Mouse (Mus musculus): ENCODE measurements around the gene Wdr25.

Gene Wdr25

DNA sequence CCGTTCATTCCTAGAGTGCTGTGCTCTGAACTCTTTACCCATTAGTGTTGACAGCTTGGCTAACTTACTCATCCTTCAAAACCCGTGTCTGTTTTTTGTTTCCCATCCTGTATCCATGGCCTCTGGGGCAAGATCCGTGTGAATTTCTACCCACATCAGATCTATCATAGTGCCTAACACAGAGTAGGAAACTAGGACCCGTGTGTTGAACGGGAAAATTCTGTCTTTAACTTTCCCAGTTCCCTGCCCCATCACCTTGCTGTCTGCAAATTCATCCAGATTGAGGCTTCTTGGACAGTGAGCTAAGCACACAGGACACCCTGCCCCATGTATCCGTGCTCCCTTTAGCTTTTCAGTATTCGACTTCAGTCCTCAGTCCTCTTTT lies 993 bp downstream of the Wdr25 start:
- DNase-seq (ENCODE audit: low read depth in 1 of 2, low spot score in 2 of 2): no peak

DNA sequence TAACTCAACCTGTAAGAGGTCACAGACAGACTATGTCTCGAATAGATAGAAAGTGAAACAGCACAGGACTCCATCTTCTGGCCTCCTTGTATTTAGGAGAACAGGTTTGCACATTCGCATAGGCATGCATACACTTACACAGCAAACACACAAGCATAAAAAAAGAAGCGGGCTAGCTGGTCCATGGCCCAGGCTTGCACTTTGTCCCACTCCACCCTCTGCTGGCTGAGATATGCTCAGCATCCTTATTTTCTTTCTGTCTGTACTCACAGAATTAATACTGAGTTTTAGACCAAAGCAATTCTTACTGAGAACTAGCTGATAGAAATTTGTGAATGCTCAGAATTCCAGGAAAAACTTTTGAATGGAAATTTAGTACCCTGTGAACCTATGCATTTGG lies 2.6 kb downstream of the Wdr25 start:
- no peak for DNase-seq (ENCODE audit: low read depth in 1 of 2, low spot score in 2 of 2)

GRCm38 (mm10) chr12:108901346-108901745 lies 7.9 kb downstream of the Wdr25 start:
- DNase-seq (ENCODE audit: low read depth in 1 of 2, low spot score in 2 of 2): no peak

DNA sequence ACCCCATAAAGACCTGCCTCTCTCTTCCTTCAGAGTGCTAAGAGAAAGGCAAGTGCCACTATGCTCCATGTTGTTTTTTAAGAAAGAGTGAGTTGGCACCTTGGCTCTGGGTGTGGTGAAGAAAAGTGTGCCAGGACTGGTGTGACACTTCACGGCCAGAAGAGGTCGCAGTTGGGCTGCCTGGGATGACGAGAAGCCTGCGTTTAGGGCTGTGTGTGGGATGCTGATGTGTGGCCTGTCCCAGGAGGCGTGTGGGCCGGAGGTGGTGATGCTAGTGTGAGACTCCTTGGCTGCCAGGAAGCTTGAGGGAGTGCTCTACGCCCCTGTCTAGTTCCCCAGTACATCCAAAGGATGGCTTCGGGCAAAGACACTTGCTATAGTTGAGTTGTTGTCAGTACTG lies 9.5 kb downstream of the Wdr25 start:
- DNase-seq (ENCODE audit: low read depth in 1 of 2, low spot score in 2 of 2): no peak

GRCm38 (mm10) chr12:108903600-108904275 lies 10.3 kb downstream of the Wdr25 start:
- DNase-seq (ENCODE audit: low read depth in 1 of 2, low spot score in 2 of 2): no peak

GRCm38 (mm10) chr12:108904276-108904653 lies 10.8 kb downstream of the Wdr25 start:
- DNase-seq (ENCODE audit: low read depth in 1 of 2, low spot score in 2 of 2): no peak

- DNase-seq (ENCODE audit: low read depth in 1 of 2, low spot score in 2 of 2): no peak
These were observed 12.3 kb downstream of the Wdr25 start for GRCm38 (mm10) chr12:108905620-108906302.

DNA sequence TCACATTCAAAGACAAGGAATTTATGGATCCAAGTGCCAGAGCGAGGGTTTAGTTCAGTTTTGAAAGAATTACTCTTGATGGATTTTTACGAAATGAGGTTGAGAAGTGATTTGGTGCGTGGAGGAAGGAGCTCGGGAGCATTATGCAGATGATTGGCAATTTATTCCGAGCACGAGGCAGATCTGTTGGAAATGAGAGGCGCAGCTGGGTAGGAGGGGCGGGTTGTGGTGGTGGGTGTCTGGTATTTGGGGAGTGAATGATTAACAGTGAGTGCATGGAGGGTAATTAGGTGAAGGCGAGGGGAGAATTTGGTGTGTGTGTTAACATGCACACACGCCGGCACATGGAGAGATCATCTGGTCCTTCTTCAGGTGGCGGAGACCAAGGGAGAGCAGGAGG lies 13.0 kb downstream of the Wdr25 start:
- DNase-seq (ENCODE audit: low read depth in 1 of 2, low spot score in 2 of 2): no peak

DNA sequence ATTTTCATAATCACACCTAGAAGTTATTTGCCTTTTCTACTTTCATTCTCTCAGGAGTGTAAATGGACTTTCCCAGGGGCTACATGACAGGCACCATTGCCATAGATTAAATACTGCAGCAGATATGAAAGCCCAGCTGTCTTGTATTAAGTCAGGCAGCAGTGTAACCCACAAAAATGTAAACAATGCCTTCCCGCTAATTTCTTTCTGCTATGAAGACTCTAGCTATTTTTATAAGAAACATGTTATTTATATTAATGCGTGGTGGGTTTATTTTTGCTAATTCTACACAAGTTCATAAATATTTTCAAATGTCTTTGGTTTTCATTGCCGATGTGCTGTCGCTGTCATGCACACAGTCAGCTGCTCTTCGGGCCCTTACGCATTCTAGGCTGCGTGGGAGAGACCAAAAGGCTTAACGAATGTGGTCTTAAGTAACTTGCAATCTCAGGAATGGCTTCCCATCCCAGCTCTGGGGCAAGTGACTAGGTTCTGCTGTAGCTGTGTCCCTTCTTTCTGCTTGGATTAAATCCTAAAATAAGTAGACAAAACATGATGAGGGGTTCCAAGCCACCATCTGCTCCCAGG lies 16.5 kb downstream of the Wdr25 start:
- DNase-seq (ENCODE audit: low read depth in 1 of 2, low spot score in 2 of 2): no peak

- DNase-seq (ENCODE audit: low read depth in 1 of 2, low spot score in 2 of 2): no peak
These were observed 19.0 kb downstream of the Wdr25 start for GRCm38 (mm10) chr12:108912442-108912841.

GRCm38 (mm10) chr12:108914198-108914597 lies 20.8 kb downstream of the Wdr25 start:
- no peak for DNase-seq (ENCODE audit: low read depth in 1 of 2, low spot score in 2 of 2)

DNA sequence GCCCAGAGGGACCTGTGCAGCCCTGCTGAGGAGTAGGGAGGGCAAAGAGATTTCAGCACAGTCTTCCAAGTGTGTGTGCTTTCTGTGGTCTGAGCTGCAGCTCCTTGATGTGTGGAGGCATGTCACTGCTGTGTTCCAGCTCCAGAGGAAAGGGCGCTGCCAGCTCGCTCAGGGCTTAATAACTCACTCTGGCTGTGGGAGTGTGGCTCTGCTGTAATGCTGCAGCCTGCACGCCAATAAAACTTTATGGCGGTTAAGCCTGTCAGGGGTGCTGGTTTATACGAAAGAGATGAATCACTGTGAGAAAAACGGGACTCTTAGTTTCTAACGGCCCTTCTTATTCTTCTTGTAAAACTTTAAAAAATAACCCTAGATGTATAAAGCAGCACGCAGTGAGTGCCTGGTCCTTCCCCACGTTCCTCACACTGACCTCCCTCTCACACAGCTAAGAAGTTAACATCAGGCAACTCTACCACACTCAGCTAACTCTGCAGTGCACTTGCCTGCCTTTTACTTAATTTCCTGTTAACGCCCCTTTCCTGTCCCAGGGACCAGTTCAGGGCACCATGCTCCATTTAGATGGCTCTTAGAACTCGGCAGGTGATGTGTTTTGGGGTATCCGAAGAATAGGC lies 21.4 kb downstream of the Wdr25 start:
- no peak for DNase-seq (ENCODE audit: low read depth in 1 of 2, low spot score in 2 of 2)

DNA sequence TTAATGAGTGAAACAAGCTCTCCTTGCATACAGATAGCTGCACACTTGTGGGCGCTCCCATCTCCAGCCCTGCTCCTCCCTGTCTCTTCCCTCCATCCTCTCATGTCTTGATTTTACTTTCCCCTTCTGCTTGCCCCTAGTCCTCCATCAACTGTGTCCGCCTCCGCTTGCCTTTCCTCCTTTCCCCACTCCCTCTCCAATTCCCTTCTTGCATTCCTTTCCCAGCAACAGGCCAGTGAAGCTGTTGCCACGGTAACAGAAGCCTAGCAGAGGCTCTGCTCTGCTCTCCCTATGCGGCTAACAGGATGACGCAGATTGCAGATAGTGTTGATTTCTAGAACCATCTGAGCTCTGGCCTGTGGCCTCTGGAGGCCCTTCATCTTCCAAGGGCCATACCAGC lies 22.5 kb downstream of the Wdr25 start:
- no peak for DNase-seq (ENCODE audit: low read depth in 1 of 2, low spot score in 2 of 2)

DNA sequence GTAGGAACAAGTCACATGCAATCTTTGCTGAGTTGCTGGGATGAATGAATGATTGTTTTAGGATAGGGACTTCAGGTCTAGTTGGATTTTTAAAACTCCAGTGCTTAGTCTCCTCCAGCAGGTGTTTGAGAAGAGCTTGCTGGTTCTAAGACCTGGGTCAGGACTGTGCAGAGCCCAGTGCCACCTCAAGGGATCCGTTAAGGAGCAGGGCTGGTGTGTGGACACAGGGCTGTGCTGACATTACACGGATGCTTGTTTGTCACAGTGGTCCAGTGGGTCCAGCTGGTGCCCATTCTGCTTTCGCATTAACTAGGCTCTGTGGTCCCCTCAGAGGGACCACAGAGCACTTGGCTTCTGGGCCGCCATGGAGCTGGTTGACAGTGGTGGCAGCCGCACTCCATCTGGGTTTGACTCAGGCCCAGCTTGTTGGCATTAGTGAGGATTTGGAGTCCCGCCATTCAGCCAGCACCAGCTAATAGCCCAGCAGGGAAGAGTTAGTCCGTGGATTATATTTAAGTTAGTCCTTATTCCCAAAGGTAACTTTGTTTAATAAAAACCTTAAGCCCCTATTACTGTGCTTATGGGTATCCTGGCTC lies 23.1 kb downstream of the Wdr25 start:
- no peak for DNase-seq (ENCODE audit: low read depth in 1 of 2, low spot score in 2 of 2)

DNA sequence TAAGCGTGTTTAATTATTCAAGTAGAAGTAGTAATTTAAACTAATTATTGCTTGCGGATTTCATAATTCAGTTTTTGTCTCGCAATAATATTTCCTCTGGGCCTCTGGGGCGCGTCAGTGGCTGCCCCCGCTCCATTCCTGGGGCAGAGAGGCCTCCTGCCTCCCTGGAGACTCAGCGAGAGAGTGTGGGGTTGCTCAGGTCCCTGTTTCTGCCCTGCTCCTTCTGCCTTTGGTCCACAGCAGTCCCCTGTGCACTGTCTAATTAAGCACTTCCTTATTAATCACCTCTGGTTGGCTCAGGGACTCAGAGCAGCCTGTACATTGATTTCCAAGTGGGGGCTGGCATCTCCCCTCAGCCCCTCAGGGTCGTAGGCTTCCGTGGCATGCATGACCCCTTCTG lies 24.1 kb downstream of the Wdr25 start:
- DNase-seq (ENCODE audit: low read depth in 1 of 2, low spot score in 2 of 2): no peak

GRCm38 (mm10) chr12:108918753-108919152 lies 25.3 kb downstream of the Wdr25 start:
- DNase-seq (ENCODE audit: low read depth in 1 of 2, low spot score in 2 of 2): no peak

DNA sequence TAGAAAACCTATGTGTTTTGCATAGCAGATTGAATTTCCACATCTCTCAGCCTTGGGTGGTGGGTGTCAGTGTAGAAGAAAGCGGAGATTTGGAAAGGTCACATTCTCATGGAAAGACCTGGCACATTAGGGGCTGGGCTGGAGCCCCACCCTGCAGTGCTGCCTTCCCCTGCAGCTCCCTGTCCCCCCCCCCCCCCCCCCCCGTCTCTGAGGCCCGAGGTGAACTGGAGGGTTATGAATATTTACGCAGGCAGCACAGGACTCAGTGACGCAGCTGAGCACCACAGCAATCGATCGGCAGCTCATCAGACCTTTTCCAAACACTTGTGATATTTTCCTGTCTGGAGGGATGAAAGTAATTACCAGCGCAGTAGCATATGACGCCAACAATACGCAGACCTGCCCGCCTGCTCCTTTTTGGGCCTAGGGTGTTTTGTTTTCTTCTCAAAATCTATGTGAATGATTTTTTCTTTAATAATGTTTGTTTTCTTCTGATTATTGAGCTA lies 33.2 kb downstream of the Wdr25 start:
- no peak for DNase-seq (ENCODE audit: low read depth in 1 of 2, low spot score in 2 of 2)

GRCm38 (mm10) chr12:108928249-108928648 lies 34.8 kb downstream of the Wdr25 start:
- DNase-seq (ENCODE audit: low read depth in 1 of 2, low spot score in 2 of 2): no peak

DNA sequence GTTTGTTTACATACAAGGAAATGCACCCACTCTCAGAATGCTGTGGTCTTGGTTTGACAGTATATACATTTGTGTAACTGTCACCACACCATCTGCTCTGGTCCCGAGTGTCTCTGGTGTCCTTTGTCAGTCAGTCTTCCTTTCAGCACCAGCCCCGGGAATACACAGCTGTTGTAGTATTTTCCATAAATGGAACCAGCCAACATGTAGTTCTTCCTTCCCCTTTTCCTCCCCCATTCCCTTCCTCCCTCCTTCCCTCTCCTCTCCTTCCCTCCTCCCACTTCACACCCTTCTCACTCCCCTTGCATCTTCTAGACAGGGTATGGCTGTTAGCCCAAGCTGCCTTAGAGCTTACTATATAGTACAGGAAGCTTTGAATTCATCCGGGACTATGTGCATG lies 36.0 kb downstream of the Wdr25 start:
- DNase-seq (ENCODE audit: low read depth in 1 of 2, low spot score in 2 of 2): no peak

- DNase-seq (ENCODE audit: low read depth in 1 of 2, low spot score in 2 of 2): no peak
These were observed 38.1 kb downstream of the Wdr25 start for GRCm38 (mm10) chr12:108931341-108932053.

- DNase-seq (ENCODE audit: low read depth in 1 of 2, low spot score in 2 of 2): no peak
These were observed 38.7 kb downstream of the Wdr25 start for GRCm38 (mm10) chr12:108932113-108932512.

Measured in monocyte, adult 2 months (primary cell).